ENCODE assay signal across 18 mouse cellular contexts in genomic region chr3:95623551-95623950, GRCm38 (mm10). TPM values are rescaled to one million over a fixed set of nuclear protein-coding genes. Genes with fewer than 3 reads are reported as not detected.
DNase-seq lines count a peak whose midpoint lies in the region; ATAC-seq and TF ChIP-seq lines count a peak whose summit lies in the region.
"Had no signal": no experiment of that assay in that cellular context is flagged by ENCODE, and none has a peak within 500 bp of the region (broad histone marks: within the 10 kb centered on the region; RNA-seq: fewer than 3 reads in every experiment).

No protein-coding gene starts in this region.

- no peak for TF ChIP-seq CTCF in liver, postnatal 0 days (IDR thresholded peaks at IDR 0.05; ENCODE audit: low read depth)
- TF ChIP-seq CTCF in MEL (IDR thresholded peaks at IDR 0.05 in 2 of 3, conservative IDR thresholded peaks at IDR 0.05 in 1 of 3; ENCODE audit: control insufficient read depth in 1 of 3, insufficient read depth in 1 of 3, low read depth in 2 of 3, low read length in 3 of 3, poor library complexity in 1 of 3, severe bottlenecking in 1 of 3): no peak

- H3K79me2 ChIP-seq in MEL (ENCODE audit: control insufficient read depth, insufficient read depth, low read length, poor library complexity): peaks cover 22% of the 10 kb centered on the region

- H3K27ac ChIP-seq in liver, embryonic 13.5 days: peak overlapping the region; percentile 87
- no peak overlapping the region for H3K27ac ChIP-seq in liver, postnatal 0 days (ENCODE audit: low read depth)
- no peak overlapping the region for H3K27ac ChIP-seq in MEL (ENCODE audit: control insufficient read depth, low read depth, low read length)
- H3K27ac ChIP-seq in limb, embryonic 12.5 days: peak overlapping the region; percentile 92

- no peaks in the 10 kb centered on the region for H3K9me3 ChIP-seq in liver, embryonic 13.5 days (replicated peaks)
- no peaks in the 10 kb centered on the region for H3K9me3 ChIP-seq in liver, postnatal 0 days (ENCODE audit: low read length)
- H3K9me3 ChIP-seq in MEL (replicated peaks; ENCODE audit: insufficient read depth, low read length): no peaks in the 10 kb centered on the region
- H3K9me3 ChIP-seq in limb, embryonic 12.5 days: no peaks in the 10 kb centered on the region
- H3K9me3 ChIP-seq: embryonic facial prominence, embryonic 13.5 days; heart, embryonic 13.5 days; midbrain, embryonic 13.5 days; stomach, embryonic 15.5 days had no signal

- H3K9ac ChIP-seq in liver, embryonic 13.5 days: no peak overlapping the region
- H3K9ac ChIP-seq in liver, postnatal 0 days (replicated peaks): no peak overlapping the region
- peak overlapping the region; percentile 6; the same call in 1 of the 2 replicates for H3K9ac ChIP-seq in MEL (ENCODE audit: control insufficient read depth, low read depth, low read length, poor library complexity, severe bottlenecking)
- H3K9ac ChIP-seq in limb, embryonic 12.5 days (replicated peaks): no peak overlapping the region
- H3K9ac ChIP-seq: embryonic facial prominence, embryonic 13.5 days; midbrain, embryonic 13.5 days; stomach, embryonic 15.5 days had no signal

- H3K4me1 ChIP-seq in liver, embryonic 13.5 days (replicated peaks): peaks cover 34% of the 10 kb centered on the region
- H3K4me1 ChIP-seq in liver, postnatal 0 days (ENCODE audit: insufficient read depth): peaks cover 5% of the 10 kb centered on the region
- peaks cover 7 to 17% of the 10 kb centered on the region in 2 experiments for H3K4me1 ChIP-seq in MEL (ENCODE audit: control insufficient read depth in 1 of 2, insufficient read depth in 2 of 2, low read length in 2 of 2)
- H3K4me1 ChIP-seq in limb, embryonic 12.5 days (replicated peaks): peaks cover 22% of the 10 kb centered on the region

- H3K36me3 ChIP-seq in liver, embryonic 13.5 days: peaks cover 45% of the 10 kb centered on the region
- peaks cover 40% of the 10 kb centered on the region for H3K36me3 ChIP-seq in liver, postnatal 0 days (replicated peaks; ENCODE audit: insufficient read depth, low read length)
- H3K36me3 ChIP-seq in MEL (ENCODE audit: control insufficient read depth in 1 of 2, insufficient read depth in 2 of 2, low read length in 2 of 2): peaks cover 13 to 20% of the 10 kb centered on the region in 2 experiments
- peaks cover 40% of the 10 kb centered on the region for H3K36me3 ChIP-seq in limb, embryonic 12.5 days

- H3K27me3 ChIP-seq in liver, embryonic 13.5 days: no peaks in the 10 kb centered on the region
- no peaks in the 10 kb centered on the region for H3K27me3 ChIP-seq in liver, postnatal 0 days (ENCODE audit: insufficient read depth, low read length)
- no peaks in the 10 kb centered on the region for H3K27me3 ChIP-seq in MEL (ENCODE audit: control insufficient read depth in 1 of 2, insufficient read depth in 2 of 2, low read length in 2 of 2)
- no peaks in the 10 kb centered on the region for H3K27me3 ChIP-seq in limb, embryonic 12.5 days
- H3K27me3 ChIP-seq: embryonic facial prominence, embryonic 13.5 days; heart, embryonic 13.5 days; midbrain, embryonic 13.5 days; stomach, embryonic 15.5 days had no signal

- TF ChIP-seq POLR2A in MEL (IDR thresholded peaks at IDR 0.05; ENCODE audit: control insufficient read depth in 1 of 2, insufficient read depth in 1 of 2, low read depth in 1 of 2, low read length in 2 of 2, poor library complexity in 1 of 2): no peak

- 82% methylated on average over 2 of the region's 2 CpGs for WGBS in liver, embryonic 13.5 days (ENCODE audit: insufficient replicate concordance)
- WGBS in liver, postnatal 0 days (ENCODE audit: insufficient replicate concordance): 78% methylated on average over 2 of the region's 2 CpGs
- 56% methylated on average over 2 of the region's 2 CpGs for WGBS in limb, embryonic 12.5 days

- no peak for ATAC-seq in liver, embryonic 13.5 days (ENCODE audit: low read depth)
- ATAC-seq in liver, postnatal 0 days: no peak
- no peak for ATAC-seq in limb, embryonic 12.5 days (ENCODE audit: insufficient number of reproducible peaks, insufficient read depth, low FRiP score, low TSS enrichment, low read depth)
- ATAC-seq: forebrain, postnatal 0 days had no signal

- no peak for TF ChIP-seq RAD21 in MEL (IDR thresholded peaks at IDR 0.05; ENCODE audit: low read depth, low read length)

- no peak overlapping the region for H3K4me2 ChIP-seq in liver, embryonic 13.5 days
- no peak overlapping the region for H3K4me2 ChIP-seq in liver, postnatal 0 days (ENCODE audit: low read depth, low read length)
- H3K4me2 ChIP-seq in limb, embryonic 12.5 days: peak overlapping the region; percentile 8

- peak; percentile 9 for DNase-seq in embryo, embryonic 11 days
- DNase-seq in embryo, embryonic 9.5 days (ENCODE audit: extremely low spot score): no peak
- no peak for DNase-seq in liver, embryonic 13.5 days
- no peak for DNase-seq in liver, postnatal 0 days
- DNase-seq in MEL (ENCODE audit: low read depth, low spot score): no peak
- DNase-seq in ovary, postnatal 36 days (ENCODE audit: low spot score): no peak
- no peak for DNase-seq in lung, adult 18-20 months
- DNase-seq: adrenal gland, adult 8-10 months; B cell, adult 2 months; cerebellum, postnatal 36 days; forebrain, postnatal 0 days; kidney, adult 11 months; right cerebral cortex, postnatal 25 days had no signal

- no peak for TF ChIP-seq EP300 in liver, postnatal 0 days (IDR thresholded peaks at IDR 0.05; ENCODE audit: low read depth)
- no peak for TF ChIP-seq EP300 in MEL (IDR thresholded peaks at IDR 0.05; ENCODE audit: low read depth in 1 of 2, low read length in 2 of 2)

- H3K4me3 ChIP-seq in liver, embryonic 13.5 days (replicated peaks): no peak overlapping the region
- no peak overlapping the region for H3K4me3 ChIP-seq in liver, postnatal 0 days (ENCODE audit: low read depth, low read length)
- H3K4me3 ChIP-seq in MEL (ENCODE audit: control insufficient read depth in 1 of 2, insufficient read depth in 1 of 2, low read depth in 2 of 2, low read length in 2 of 2): no peak overlapping the region
- H3K4me3 ChIP-seq in limb, embryonic 12.5 days (replicated peaks): no peak overlapping the region
- H3K4me3 ChIP-seq: stomach, embryonic 15.5 days had no signal

TF ChIP-seq in MEL, 35 proteins besides CTCF, POLR2A, EP300 and RAD21:
- TF ChIP-seq NELFE (IDR thresholded peaks at IDR 0.05; ENCODE audit: low read depth, low read length) (no peak; the same call in 1 of the 2 replicates), USF1 (IDR thresholded peaks at IDR 0.05; ENCODE audit: low read depth, low read length) (no peak), MAZ (IDR thresholded peaks at IDR 0.05; ENCODE audit: low read depth, low read length) (no peak), JUND (IDR thresholded peaks at IDR 0.05; ENCODE audit: low read depth, low read length) (no peak), SMC3 (IDR thresholded peaks at IDR 0.05; ENCODE audit: low read depth, low read length) (no peak), BHLHE40 (IDR thresholded peaks at IDR 0.05; ENCODE audit: borderline replicate concordance, low read depth, low read length) (no peak), HCFC1 (IDR thresholded peaks at IDR 0.05; ENCODE audit: low read depth, low read length) (no peak), ETS1 (IDR thresholded peaks at IDR 0.05; ENCODE audit: low read depth, low read length) (no peak), CHD1 (IDR thresholded peaks at IDR 0.05; ENCODE audit: low read depth, low read length) (no peak), NRF1 (IDR thresholded peaks at IDR 0.05; ENCODE audit: insufficient read depth, low read depth, low read length, poor library complexity, severe bottlenecking) (no peak), GATA1 (IDR thresholded peaks at IDR 0.05; ENCODE audit: low read depth, low read length) (no peak), ZMIZ1 (IDR thresholded peaks at IDR 0.05; ENCODE audit: low read depth, low read length) (no peak), MAFK (IDR thresholded peaks at IDR 0.05; ENCODE audit: borderline replicate concordance, low read depth, low read length) (no peak), TAL1 (IDR thresholded peaks at IDR 0.05; ENCODE audit: low read length) (no peak), POLR2AphosphoS2 (IDR thresholded peaks at IDR 0.05; ENCODE audit: low read length) (no peak)

RNA-seq across cellular contexts. Expression of gene Ensa, which starts 1.2 kb away (rescaled TPM):
- 33.4 and 36.8 TPM in 2 replicates for polyA plus RNA-seq in liver, embryonic 13.5 days (2015; fragmentation: Nextera tagmentation; extraction: Ambion mirVana)
- polyA plus RNA-seq in liver, postnatal 0 days (2015; fragmentation: Nextera tagmentation; extraction: Ambion mirVana): 20.1 and 23.9 TPM in 2 replicates
- total RNA-seq in MEL (2012; rRNA removed): 68.5 and 85.2 TPM in 2 replicates
- polyA plus RNA-seq in MEL (2012; ENCODE audit: insufficient read depth in 1 of 2, insufficient read length in 2 of 2, low read depth in 1 of 2, low replicate concordance in 2 of 2, missing spikeins in 1 of 2): 10 to 100 TPM in 1 of 2 experiments, not detected in 1; 90.5 TPM
- polyA plus RNA-seq in limb, embryonic 12.5 days (2016; fragmentation: Nextera tagmentation; extraction: Ambion mirVana): 82.6 and 90.0 TPM in 2 replicates

RNA-seq across cellular contexts. Expression of gene Golph3l, which starts 34.8 kb away (rescaled TPM):
- polyA plus RNA-seq in liver, embryonic 13.5 days (2015; fragmentation: Nextera tagmentation; extraction: Ambion mirVana): 28.1 and 34.1 TPM in 2 replicates
- 11.1 and 11.3 TPM in 2 replicates for polyA plus RNA-seq in liver, postnatal 0 days (2015; fragmentation: Nextera tagmentation; extraction: Ambion mirVana)
- 41.0 and 43.8 TPM in 2 replicates for total RNA-seq in MEL (2012; rRNA removed)
- 10 to 100 TPM in 1 of 2 experiments, not detected in 1; 45.1 TPM for polyA plus RNA-seq in MEL (2012; ENCODE audit: insufficient read depth in 1 of 2, insufficient read length in 2 of 2, low read depth in 1 of 2, low replicate concordance in 2 of 2, missing spikeins in 1 of 2)
- 31.1 and 31.5 TPM in 2 replicates for polyA plus RNA-seq in limb, embryonic 12.5 days (2016; fragmentation: Nextera tagmentation; extraction: Ambion mirVana)

RNA-seq across cellular contexts. Expression of gene Mcl1, which starts 35.0 kb away (rescaled TPM):
- polyA plus RNA-seq in liver, embryonic 13.5 days (2015; fragmentation: Nextera tagmentation; extraction: Ambion mirVana): 31.8 and 33.3 TPM in 2 replicates
- 36.2 and 38.2 TPM in 2 replicates for polyA plus RNA-seq in liver, postnatal 0 days (2015; fragmentation: Nextera tagmentation; extraction: Ambion mirVana)
- 140 and 142 TPM in 2 replicates for total RNA-seq in MEL (2012; rRNA removed)
- 100 to 1,000 TPM; 156 to 211 TPM for polyA plus RNA-seq in MEL (2012; ENCODE audit: insufficient read depth in 1 of 2, insufficient read length in 2 of 2, low read depth in 1 of 2, low replicate concordance in 2 of 2, missing spikeins in 1 of 2)
- polyA plus RNA-seq in limb, embryonic 12.5 days (2016; fragmentation: Nextera tagmentation; extraction: Ambion mirVana): 69.9 and 75.7 TPM in 2 replicates

Comparison
In these comparisons a context has a peak if more than half of its experiments do, and no peak if none do; other contexts are left out.
1. H3K27ac ChIP-seq: peak in liver, embryonic 13.5 days (single experiment) and limb, embryonic 12.5 days (single experiment); none in liver, postnatal 0 days (single experiment) and MEL (single experiment).